Comparison of ENCODE assay signal across 15 mouse cellular contexts in genomic region chr3:138712452-138713140, GRCm38 (mm10). TPM values are rescaled to one million over a fixed set of nuclear protein-coding genes. Genes with fewer than 3 reads are reported as not detected.
DNase-seq lines count a peak whose midpoint lies in the region; ATAC-seq and TF ChIP-seq lines count a peak whose summit lies in the region.
"Had no signal": no experiment of that assay in that cellular context is flagged by ENCODE, and none has a peak within 500 bp of the region (broad histone marks: within the 10 kb centered on the region; RNA-seq: fewer than 3 reads in every experiment).

No protein-coding gene starts in this region.

- no peak for TF ChIP-seq CTCF in cerebellum, adult 2 months (IDR thresholded peaks at IDR 0.05; ENCODE audit: borderline replicate concordance, insufficient read depth, low read depth, low read length)

- peak; percentile 71 for ATAC-seq in frontal cortex, adult (ENCODE audit: low TSS enrichment)
- ATAC-seq in neural tube, embryonic 15.5 days (ENCODE audit: low FRiP score): no peak

- H3K4me1 ChIP-seq in cerebellum, adult 2 months (ENCODE audit: control insufficient read depth, insufficient read depth, low read length): no peaks in the 10 kb centered on the region; the same call in 1 of the 2 replicates
- no peaks in the 10 kb centered on the region for H3K4me1 ChIP-seq in neural tube, embryonic 15.5 days
- H3K4me1 ChIP-seq: liver, embryonic 13.5 days had no signal

- no peak overlapping the region for H3K9ac ChIP-seq in neural tube, embryonic 15.5 days (replicated peaks)
- H3K9ac ChIP-seq: heart, embryonic 13.5 days; hindbrain, embryonic 13.5 days; liver, embryonic 13.5 days had no signal

- peak overlapping the region; percentile 21 for H3K4me3 ChIP-seq in cerebellum, adult 2 months (replicated peaks; ENCODE audit: insufficient read depth, low read depth, low read length)
- no peak overlapping the region for H3K4me3 ChIP-seq in neural tube, embryonic 15.5 days (replicated peaks)
- H3K4me3 ChIP-seq: heart, embryonic 13.5 days; hindbrain, embryonic 13.5 days; liver, embryonic 13.5 days had no signal

- H3K36me3 ChIP-seq in neural tube, embryonic 15.5 days: no peaks in the 10 kb centered on the region
- H3K36me3 ChIP-seq: heart, embryonic 13.5 days; hindbrain, embryonic 13.5 days; liver, embryonic 13.5 days had no signal

- no peak overlapping the region for H3K4me2 ChIP-seq in neural tube, embryonic 15.5 days
- H3K4me2 ChIP-seq: heart, embryonic 13.5 days; hindbrain, embryonic 13.5 days; liver, embryonic 13.5 days had no signal

- no peaks in the 10 kb centered on the region for H3K9me3 ChIP-seq in neural tube, embryonic 15.5 days (replicated peaks)
- H3K9me3 ChIP-seq: heart, embryonic 13.5 days; hindbrain, embryonic 13.5 days; liver, embryonic 13.5 days had no signal

- H3K27me3 ChIP-seq in cerebellum, adult 2 months (ENCODE audit: control insufficient read depth, insufficient read depth, low read length): no peaks in the 10 kb centered on the region
- H3K27me3 ChIP-seq in neural tube, embryonic 15.5 days (replicated peaks): no peaks in the 10 kb centered on the region
- H3K27me3 ChIP-seq: heart, embryonic 13.5 days; hindbrain, embryonic 13.5 days; liver, embryonic 13.5 days had no signal

- 21% methylated on average over 11 of the region's 11 CpGs for WGBS in cerebellum, adult 2 months
- WGBS in neural tube, embryonic 15.5 days: 80% methylated on average over 11 of the region's 11 CpGs

- no peak for TF ChIP-seq POLR2A in cerebellum, adult 2 months (IDR thresholded peaks at IDR 0.05; ENCODE audit: borderline replicate concordance, insufficient read depth, low read length)

- DNase-seq in frontal cortex, postnatal 14 days (ENCODE audit: low spot score in 2 of 2): no peak
- peak; percentile 16 for DNase-seq in 416B (ENCODE audit: low read depth)
- DNase-seq in cerebellum, adult 2 months: peak; percentile 50 to 62
- DNase-seq in layer of hippocampus, adult 18-20 months (ENCODE audit: low spot score in 2 of 2): peak; percentile 22 to 52
- DNase-seq in lung, adult 18-20 months: no peak
- DNase-seq in adrenal gland, postnatal 14 days: no peak
- DNase-seq: B cell, adult 2 months; gastrocnemius, postnatal 14 days; kidney, adult 9 months; liver, embryonic 13.5 days; lung, postnatal 4 days had no signal

- no peak overlapping the region for H3K27ac ChIP-seq in cerebellum, adult 2 months (ENCODE audit: insufficient read depth, low read length)
- H3K27ac ChIP-seq in neural tube, embryonic 15.5 days (replicated peaks): no peak overlapping the region
- H3K27ac ChIP-seq: heart, embryonic 13.5 days; hindbrain, embryonic 13.5 days; liver, embryonic 13.5 days had no signal

RNA-seq across cellular contexts. Expression of gene Tspan5, which starts 29.4 kb away (rescaled TPM):
- 166 TPM in 2 replicates for polyA plus RNA-seq in cerebellum, adult 2 months (2012; rRNA removed)
- total RNA-seq in layer of hippocampus, adult 18-20 months (2021): 100 to 1,000 TPM; 197 to 205 TPM
- total RNA-seq in adrenal gland, postnatal 14 days (2021): 38.2 and 39.1 TPM in 2 replicates
- 94.2 and 104 TPM in 2 replicates for polyA plus RNA-seq in neural tube, embryonic 15.5 days (2015; fragmentation: Nextera tagmentation; extraction: Ambion mirVana)

Comparison
In these comparisons a context has a peak if more than half of its experiments do, and no peak if none do; other contexts are left out.
1. DNase-seq: peak in 416B (single experiment), cerebellum, adult 2 months (2 of 2) and layer of hippocampus, adult 18-20 months (2 of 2); none in frontal cortex, postnatal 14 days (0 of 2), lung, adult 18-20 months (0 of 2) and adrenal gland, postnatal 14 days (single experiment).